Mouse (Mus musculus): ENCODE data around the gene Dennd2c. TPM values are rescaled to one million over a fixed set of nuclear protein-coding genes. Genes with fewer than 3 reads are reported as not detected.
"Not testable (repeated sequence)": the region's sequence is repeated elsewhere in the genome, so short reads cannot be mapped to it uniquely, and the experiment has no call there.

Dennd2c gene
- polyA plus RNA-seq, 1 experiment from 2014 or later: 5.6 TPM

DNA sequence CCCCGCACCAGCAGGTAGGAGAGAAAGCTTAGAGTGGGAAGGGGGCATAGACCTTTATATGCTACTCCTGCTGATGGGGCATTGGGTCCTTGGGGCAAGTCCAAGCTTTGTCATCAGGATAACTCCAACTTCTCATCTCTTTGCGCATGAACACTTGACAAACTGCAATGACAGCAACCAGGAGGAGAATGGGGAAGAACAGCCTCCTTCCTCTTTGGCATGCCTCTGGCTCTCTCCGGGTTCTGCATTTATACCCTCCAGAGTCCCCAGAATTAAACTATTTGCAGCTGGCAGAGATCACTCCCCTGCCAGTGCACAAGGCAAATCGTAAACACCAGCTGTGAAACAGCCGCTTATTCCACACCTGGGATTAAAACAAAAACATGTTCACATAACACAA is 111.1 kb downstream of the Dennd2c start:
- Histone ChIP-seq H3K27ac (replicated peaks) (no peak overlapping the region), H3K4me3 (ENCODE audit: low read depth, low read length) (no peak overlapping the region), H3K9ac (ENCODE audit: low read length) (no peak overlapping the region), H3K9me3 (ENCODE audit: control insufficient read depth, low read length) (no peaks in the 10 kb centered on the region; the same call in 1 of the 2 replicates), H3K27me3 (ENCODE audit: control insufficient read depth, insufficient read depth, low read length) (no peaks in the 10 kb centered on the region), H3K36me3 (ENCODE audit: control insufficient read depth, insufficient read depth, low read length) (no peaks in the 10 kb centered on the region), H3K4me1 (replicated peaks; ENCODE audit: control insufficient read depth, insufficient read depth) (no peaks in the 10 kb centered on the region), H3K4me2 (replicated peaks; ENCODE audit: low read depth) (no peak overlapping the region)
- TF ChIP-seq EP300 (optimal IDR thresholded peaks at IDR 0.05): no peak
- no peak for TF ChIP-seq CTCF (IDR thresholded peaks at IDR 0.05; ENCODE audit: low read depth)
- DNase-seq (ENCODE audit: low spot score) (no peak), ATAC-seq (ENCODE audit: low FRiP score, low TSS enrichment) (no peak)
- 59% methylated on average over 5 of the region's 5 CpGs for WGBS

DNA sequence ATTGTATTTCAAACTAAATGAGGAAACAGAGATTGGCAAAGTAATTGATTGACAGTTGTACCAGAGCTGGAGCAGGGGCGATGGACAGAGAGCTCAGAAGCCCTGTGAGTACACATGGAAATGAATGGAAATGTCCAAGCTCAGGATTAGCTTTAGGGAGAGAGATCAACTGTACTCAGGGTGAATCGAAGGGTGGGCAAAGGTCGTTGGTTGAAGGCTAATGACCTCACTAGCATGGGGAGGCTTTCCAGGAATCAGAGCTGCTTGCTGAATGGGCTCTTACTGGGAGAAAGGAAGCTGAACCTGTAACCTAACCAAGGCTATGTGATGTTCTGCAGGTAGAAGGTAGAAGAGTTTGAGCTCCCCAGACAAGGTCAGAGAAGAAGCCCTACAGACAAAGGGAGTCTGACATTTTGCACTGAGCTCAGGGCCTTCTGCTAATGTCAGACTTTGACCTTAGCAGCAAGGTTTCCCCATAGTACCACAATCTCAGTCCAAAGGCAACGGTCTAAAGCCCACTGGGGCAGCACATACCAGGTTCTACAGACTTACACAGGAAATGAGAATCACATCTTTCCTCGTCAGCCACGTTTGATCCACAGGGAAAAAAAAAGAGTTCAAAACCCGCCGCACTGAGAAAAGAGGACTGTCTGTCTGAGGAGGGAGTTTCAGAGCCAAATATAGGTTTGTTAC is 112.3 kb downstream of the Dennd2c start:
- no peak for TF ChIP-seq EP300 (optimal IDR thresholded peaks at IDR 0.05)
- TF ChIP-seq CTCF (IDR thresholded peaks at IDR 0.05; ENCODE audit: low read depth): no peak
- no peaks in the 10 kb centered on the region for H3K36me3 ChIP-seq (ENCODE audit: control insufficient read depth, insufficient read depth, low read length)
- 0 out of 2 replicates have a peak, but pooled peaks have one; percentile 26 for ATAC-seq (ENCODE audit: low FRiP score, low TSS enrichment)
- no peak for DNase-seq (ENCODE audit: low spot score)
- no peak overlapping the region for H3K9ac ChIP-seq (ENCODE audit: low read length)
- no peaks in the 10 kb centered on the region for H3K27me3 ChIP-seq (ENCODE audit: control insufficient read depth, insufficient read depth, low read length)
- H3K4me2 ChIP-seq (replicated peaks; ENCODE audit: low read depth): no peak overlapping the region
- H3K4me3 ChIP-seq (ENCODE audit: low read depth, low read length): no peak overlapping the region
- no peak overlapping the region for H3K27ac ChIP-seq (replicated peaks)
- H3K9me3 ChIP-seq (ENCODE audit: control insufficient read depth, low read length): no peaks in the 10 kb centered on the region; the same call in 1 of the 2 replicates
- H3K4me1 ChIP-seq (replicated peaks; ENCODE audit: control insufficient read depth, insufficient read depth): no peaks in the 10 kb centered on the region
- WGBS: 81% methylated on average over 8 of the region's 8 CpGs

DNA sequence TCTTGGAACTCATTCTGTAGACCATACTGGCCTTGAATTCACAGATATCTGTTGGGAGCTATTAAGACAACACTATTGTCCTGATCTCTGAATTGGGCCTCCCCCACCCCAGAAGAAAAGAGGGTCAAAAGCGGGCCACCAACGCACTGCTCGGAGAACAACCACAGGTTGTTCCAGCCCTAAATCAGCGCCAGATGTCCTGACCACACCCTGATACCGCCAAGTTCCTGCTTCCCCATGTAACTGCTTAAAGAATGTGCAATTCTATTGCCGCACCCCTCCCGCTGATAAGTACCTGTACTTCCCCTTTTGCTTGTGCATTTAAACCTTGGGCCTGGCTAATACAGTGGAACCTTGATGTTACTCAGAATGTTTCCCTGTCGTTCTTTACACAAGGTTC is 113.0 kb downstream of the Dennd2c start:
- not testable (repeated sequence) for H3K9me3 ChIP-seq (ENCODE audit: control insufficient read depth, low read length); H3K4me1 ChIP-seq (replicated peaks; ENCODE audit: control insufficient read depth, insufficient read depth); H3K27ac ChIP-seq (replicated peaks); DNase-seq (ENCODE audit: low spot score); H3K4me2 ChIP-seq (replicated peaks; ENCODE audit: low read depth); H3K9ac ChIP-seq (ENCODE audit: low read length); H3K36me3 ChIP-seq (ENCODE audit: control insufficient read depth, insufficient read depth, low read length); H3K27me3 ChIP-seq (ENCODE audit: control insufficient read depth, insufficient read depth, low read length); ATAC-seq (ENCODE audit: low FRiP score, low TSS enrichment); H3K4me3 ChIP-seq (ENCODE audit: low read depth, low read length)
- 83% methylated on average over 8 of the region's 8 CpGs for WGBS

Other genes with a start within 250 kb of the Dennd2c start
- not detected in 2 replicates for gene Sycp1, start 166.5 kb upstream of the Dennd2c start, polyA plus RNA-seq (2015; fragmentation: Nextera tagmentation; extraction: Ambion mirVana)
- not detected in 2 replicates for gene Nr1h5, start 138.5 kb upstream of the Dennd2c start, polyA plus RNA-seq (2015; fragmentation: Nextera tagmentation; extraction: Ambion mirVana)
- 45.2 and 49.6 TPM in 2 replicates for gene Sike1, start 106.9 kb upstream of the Dennd2c start, polyA plus RNA-seq (2015; fragmentation: Nextera tagmentation; extraction: Ambion mirVana)
- gene Csde1, start 82.2 kb upstream of the Dennd2c start, polyA plus RNA-seq (2015; fragmentation: Nextera tagmentation; extraction: Ambion mirVana): 142 and 148 TPM in 2 replicates
- 47.6 and 47.9 TPM in 2 replicates for gene Nras, start 44.3 kb upstream of the Dennd2c start, polyA plus RNA-seq (2015; fragmentation: Nextera tagmentation; extraction: Ambion mirVana)
- 0.19 and 0.28 TPM in 2 replicates for gene Ampd1, start 28.6 kb upstream of the Dennd2c start, polyA plus RNA-seq (2015; fragmentation: Nextera tagmentation; extraction: Ambion mirVana)
- gene Bcas2, start 69.1 kb downstream of the Dennd2c start, polyA plus RNA-seq (2015; fragmentation: Nextera tagmentation; extraction: Ambion mirVana): 104 and 109 TPM in 2 replicates
- gene Trim33, start 176.7 kb downstream of the Dennd2c start, polyA plus RNA-seq (2015; fragmentation: Nextera tagmentation; extraction: Ambion mirVana): 7.3 and 7.5 TPM in 2 replicates

All from stomach, postnatal 0 days (tissue).